In genomic region chr11:69037231-69038061, GRCm38 (mm10) we compare ENCODE assay signal across 8 mouse cellular contexts. TPM values are rescaled to one million over a fixed set of nuclear protein-coding genes. Genes with fewer than 3 reads are reported as not detected.
DNase-seq lines count a peak whose midpoint lies in the region; ATAC-seq and TF ChIP-seq lines count a peak whose summit lies in the region.

No protein-coding gene starts in this region.

- peaks cover 3% of the 10 kb centered on the region for H3K4me1 ChIP-seq in cerebellum, adult 2 months (ENCODE audit: control insufficient read depth, insufficient read depth, low read length)
- H3K4me1 ChIP-seq in forebrain, postnatal 0 days (ENCODE audit: insufficient read depth), result peaks cover 19% of the 10 kb centered on the region; the same call in 1 of the 2 replicates
- H3K4me1 ChIP-seq in hindbrain, embryonic 13.5 days (replicated peaks), result peaks cover 33% of the 10 kb centered on the region

- no peak for TF ChIP-seq POLR2A in cerebellum, adult 2 months (IDR thresholded peaks at IDR 0.05; ENCODE audit: borderline replicate concordance, insufficient read depth, low read length)

- TF ChIP-seq CTCF in cerebellum, adult 2 months (IDR thresholded peaks at IDR 0.05; ENCODE audit: borderline replicate concordance, insufficient read depth, low read depth, low read length), result no peak
- TF ChIP-seq CTCF in forebrain, postnatal 0 days (IDR thresholded peaks at IDR 0.05; ENCODE audit: low read depth), result no peak

- H3K36me3 ChIP-seq in forebrain, postnatal 0 days (ENCODE audit: insufficient read depth), result peaks cover 19% of the 10 kb centered on the region
- peaks cover 35% of the 10 kb centered on the region for H3K36me3 ChIP-seq in hindbrain, embryonic 13.5 days

- peak overlapping the region; percentile 97 for H3K4me3 ChIP-seq in cerebellum, adult 2 months (replicated peaks; ENCODE audit: insufficient read depth, low read depth, low read length)
- H3K4me3 ChIP-seq in forebrain, postnatal 0 days (ENCODE audit: low read depth, low read length), result peak overlapping the region; percentile 75
- H3K4me3 ChIP-seq in hindbrain, embryonic 13.5 days, result peak overlapping the region; percentile 68

- H3K27ac ChIP-seq in cerebellum, adult 2 months (ENCODE audit: insufficient read depth, low read length), result peak overlapping the region; percentile 72; the same call in 1 of the 2 replicates
- peak overlapping the region; percentile 84 for H3K27ac ChIP-seq in forebrain, postnatal 0 days (ENCODE audit: low read depth, low read length)
- peak overlapping the region; percentile 84 for H3K27ac ChIP-seq in hindbrain, embryonic 13.5 days

- H3K27me3 ChIP-seq in cerebellum, adult 2 months (ENCODE audit: control insufficient read depth, insufficient read depth, low read length), result no peaks in the 10 kb centered on the region
- H3K27me3 ChIP-seq in forebrain, postnatal 0 days (ENCODE audit: insufficient read depth, low read length), result no peaks in the 10 kb centered on the region
- H3K27me3 ChIP-seq in hindbrain, embryonic 13.5 days, result no peaks in the 10 kb centered on the region

- no peaks in the 10 kb centered on the region for H3K9me3 ChIP-seq in forebrain, postnatal 0 days (ENCODE audit: low read length)
- no peaks in the 10 kb centered on the region for H3K9me3 ChIP-seq in hindbrain, embryonic 13.5 days

- under 1% methylated on average over 34 of the region's 34 CpGs for WGBS in cerebellum, adult 2 months
- under 1% methylated on average over 34 of the region's 34 CpGs for WGBS in forebrain, postnatal 0 days
- WGBS in hindbrain, embryonic 13.5 days, result under 1% methylated on average over 34 of the region's 34 CpGs

- ATAC-seq in forebrain, postnatal 0 days, result peak; percentile 21
- ATAC-seq in hindbrain, embryonic 13.5 days (ENCODE audit: low FRiP score), result peak; percentile 18; the same call in 1 of the 2 replicates

- DNase-seq in Muller cell, postnatal 12 days (ENCODE audit: inconsistent ontology term), result peak; percentile 86
- peak; percentile 84 to 87 for DNase-seq in cerebellum, adult 2 months
- DNase-seq in forebrain, postnatal 0 days, result peak; percentile 96
- DNase-seq in layer of hippocampus, postnatal 25 days (ENCODE audit: extremely low spot score in 1 of 2, low spot score in 1 of 2), result peak; percentile 77 to 94
- DNase-seq in lung, postnatal 14 days, result peak; percentile 89
- DNase-seq in right cerebral cortex, adult 18-20 months, result peak; percentile 88
- DNase-seq in urinary bladder, adult 2 months (ENCODE audit: low spot score), result peak; percentile 59

- peak overlapping the region; percentile 71 for H3K9ac ChIP-seq in forebrain, postnatal 0 days
- H3K9ac ChIP-seq in hindbrain, embryonic 13.5 days, result peak overlapping the region; percentile 80

- H3K4me2 ChIP-seq in forebrain, postnatal 0 days (ENCODE audit: low read depth), result peak overlapping the region; percentile 53
- peak overlapping the region; percentile 60 for H3K4me2 ChIP-seq in hindbrain, embryonic 13.5 days

RNA-seq across cellular contexts. Expression of gene Aurkb, which starts 8.0 kb away (rescaled TPM):
- 0.51 and 0.55 TPM in 2 replicates for polyA plus RNA-seq in cerebellum, adult 2 months (2012; rRNA removed)
- total RNA-seq in forebrain, postnatal 0 days (2014; rRNA removed), result 8.5 and 12.5 TPM in 2 replicates
- polyA plus RNA-seq in forebrain, postnatal 0 days (2015; fragmentation: Nextera tagmentation; extraction: Ambion mirVana), result 11.5 and 13.9 TPM in 2 replicates
- polyA plus RNA-seq in hindbrain, embryonic 13.5 days (2015; fragmentation: Nextera tagmentation; extraction: Ambion mirVana), result 31.7 and 34.2 TPM in 2 replicates
- total RNA-seq in layer of hippocampus, postnatal 25 days (2021), result 1 to 10 TPM in 1 of 2 experiments, under 1 TPM in 1; 0.85 to 1.0 TPM
- 3.6 and 4.1 TPM in 2 replicates for polyA plus RNA-seq in urinary bladder, adult 2 months (2012; rRNA removed)

RNA-seq across cellular contexts. Expression of gene Ctc1, which starts 21.7 kb away (rescaled TPM):
- 44.1 and 46.3 TPM in 2 replicates for polyA plus RNA-seq in cerebellum, adult 2 months (2012; rRNA removed)
- total RNA-seq in forebrain, postnatal 0 days (2014; rRNA removed), result 51.0 and 63.6 TPM in 2 replicates
- polyA plus RNA-seq in forebrain, postnatal 0 days (2015; fragmentation: Nextera tagmentation; extraction: Ambion mirVana), result 41.0 and 47.1 TPM in 2 replicates
- 49.4 and 49.9 TPM in 2 replicates for polyA plus RNA-seq in hindbrain, embryonic 13.5 days (2015; fragmentation: Nextera tagmentation; extraction: Ambion mirVana)
- total RNA-seq in layer of hippocampus, postnatal 25 days (2021), result 10 to 100 TPM; 35.5 to 36.0 TPM
- 26.3 and 29.0 TPM in 2 replicates for polyA plus RNA-seq in urinary bladder, adult 2 months (2012; rRNA removed)

RNA-seq across cellular contexts. Expression of gene Borcs6, which starts 22.1 kb away (rescaled TPM):
- polyA plus RNA-seq in cerebellum, adult 2 months (2012; rRNA removed), result 34.9 and 36.7 TPM in 2 replicates
- 32.8 and 33.7 TPM in 2 replicates for total RNA-seq in forebrain, postnatal 0 days (2014; rRNA removed)
- 20.9 and 21.7 TPM in 2 replicates for polyA plus RNA-seq in forebrain, postnatal 0 days (2015; fragmentation: Nextera tagmentation; extraction: Ambion mirVana)
- 13.4 and 15.2 TPM in 2 replicates for polyA plus RNA-seq in hindbrain, embryonic 13.5 days (2015; fragmentation: Nextera tagmentation; extraction: Ambion mirVana)
- total RNA-seq in layer of hippocampus, postnatal 25 days (2021), result 10 to 100 TPM; 27.4 to 31.4 TPM
- polyA plus RNA-seq in urinary bladder, adult 2 months (2012; rRNA removed), result 18.0 and 19.4 TPM in 2 replicates

RNA-seq across cellular contexts. Expression of gene Pfas, which starts 29.2 kb away (rescaled TPM):
- 23.1 and 23.2 TPM in 2 replicates for polyA plus RNA-seq in cerebellum, adult 2 months (2012; rRNA removed)
- 22.9 and 29.7 TPM in 2 replicates for total RNA-seq in forebrain, postnatal 0 days (2014; rRNA removed)
- 9.8 and 14.2 TPM in 2 replicates for polyA plus RNA-seq in forebrain, postnatal 0 days (2015; fragmentation: Nextera tagmentation; extraction: Ambion mirVana)
- 19.1 and 20.4 TPM in 2 replicates for polyA plus RNA-seq in hindbrain, embryonic 13.5 days (2015; fragmentation: Nextera tagmentation; extraction: Ambion mirVana)
- 10 to 100 TPM; 18.9 to 29.3 TPM for total RNA-seq in layer of hippocampus, postnatal 25 days (2021)
- 9.3 and 11.1 TPM in 2 replicates for polyA plus RNA-seq in urinary bladder, adult 2 months (2012; rRNA removed)

RNA-seq across cellular contexts. Expression of gene Tmem107, which starts 33.2 kb away (rescaled TPM):
- 13.4 and 15.8 TPM in 2 replicates for polyA plus RNA-seq in cerebellum, adult 2 months (2012; rRNA removed)
- 32.7 and 45.6 TPM in 2 replicates for total RNA-seq in forebrain, postnatal 0 days (2014; rRNA removed)
- 35.3 and 41.7 TPM in 2 replicates for polyA plus RNA-seq in forebrain, postnatal 0 days (2015; fragmentation: Nextera tagmentation; extraction: Ambion mirVana)
- 28.7 and 41.0 TPM in 2 replicates for polyA plus RNA-seq in hindbrain, embryonic 13.5 days (2015; fragmentation: Nextera tagmentation; extraction: Ambion mirVana)
- 10 to 100 TPM; 21.1 to 21.6 TPM for total RNA-seq in layer of hippocampus, postnatal 25 days (2021)
- polyA plus RNA-seq in urinary bladder, adult 2 months (2012; rRNA removed), result 17.9 and 25.8 TPM in 2 replicates

Comparison
In these comparisons a context has a peak if more than half of its experiments do, and no peak if none do; other contexts are left out.
1. Peak in every context shown above with its lines: DNase-seq, ATAC-seq, H3K4me3 ChIP-seq and H3K27ac ChIP-seq.